Mouse (Mus musculus) megakaryocyte, embryonic 14.5 days (primary cell): ENCODE results near the gene Tnks2.

Source experiments
- FLI1 ChIP-seq: IDR thresholded peaks from 2 replicates; pipeline ENCODE4 v1.6.1; 2012; ENCODE audit warnings: low read length, inconsistent platforms, mixed read lengths
- GATA1 ChIP-seq: IDR thresholded peaks from 3 replicates; pipeline ENCODE4 v1.6.1; 2012; ENCODE audit warnings: mixed read lengths, low read length, inconsistent platforms, borderline replicate concordance

GRCm38 (mm10) chr19:36827650-36828049 is 6.4 kb upstream of the Tnks2 start:
- TF ChIP-seq FLI1 (no peak), GATA1 (no peak)
